Mouse (Mus musculus) kidney, adult 2 months (tissue): ENCODE results near the gene Mrgprb2. TPM values are rescaled to one million over a fixed set of nuclear protein-coding genes. Genes with fewer than 3 reads are reported as not detected.

Experiments
- DNase-seq: peaks from one replicate; pipeline ENCODE4 v3.0.0; 2021
- H3K27ac ChIP-seq: fragments of 200-500 bp; 2 replicates; pipeline ENCODE4 v1.5.1; 2012; ENCODE audit warnings: low read depth, low read length, control low read depth, inconsistent platforms; ENCODE audit not compliant: insufficient read depth
- H3K27me3 ChIP-seq: fragments of 200-500 bp; replicated peaks from 2 replicates; pipeline ENCODE4 v1.6.1; 2012; ENCODE audit warnings: mild to moderate bottlenecking, moderate library complexity, low read length, inconsistent platforms; ENCODE audit not compliant: control insufficient read depth, insufficient read depth
- H3K36me3 ChIP-seq: fragments of 200-500 bp; 2 replicates; pipeline ENCODE4 v1.6.1; 2012; ENCODE audit warnings: mild to moderate bottlenecking, moderate library complexity, low read length, inconsistent platforms; ENCODE audit not compliant: control insufficient read depth, insufficient read depth
- H3K4me1 ChIP-seq: fragments of 200-500 bp; 2 replicates; pipeline ENCODE4 v1.6.1; 2011; ENCODE audit warnings: low read length; ENCODE audit not compliant: control insufficient read depth, insufficient read depth
- H3K4me3 ChIP-seq: fragments of 200-500 bp; 2 replicates; pipeline ENCODE4 v1.5.1; 2011; ENCODE audit warnings: mild to moderate bottlenecking, low read depth, low read length, control low read depth; ENCODE audit not compliant: insufficient read depth
- CTCF ChIP-seq: fragments of 200-500 bp; conservative IDR thresholded peaks from 2 replicates; pipeline ENCODE4 v1.5.1; 2011; ENCODE audit warnings: low read depth, mild to moderate bottlenecking, control low read depth, low read length, moderate library complexity, mixed read lengths; ENCODE audit not compliant: insufficient read depth, insufficient read length
- POLR2A ChIP-seq: fragments of 200-500 bp; IDR thresholded peaks from one replicate; pipeline ENCODE4 v1.6.1; 2011; ENCODE audit warnings: low read depth, low read length, control low read depth
- polyA plus RNA-seq: library from polyadenylated mRNA; depleted of rRNA; stranded (reverse); fragments of >200 nt; gene quantifications from 2 replicates; pipeline ENCODE4 v1.2.3, GENCODE M21; 2012; rRNA removed

Gene Mrgprb2
- polyA plus RNA-seq, result 0.06 TPM in 1 of 2 replicates, not detected in the other

DNA sequence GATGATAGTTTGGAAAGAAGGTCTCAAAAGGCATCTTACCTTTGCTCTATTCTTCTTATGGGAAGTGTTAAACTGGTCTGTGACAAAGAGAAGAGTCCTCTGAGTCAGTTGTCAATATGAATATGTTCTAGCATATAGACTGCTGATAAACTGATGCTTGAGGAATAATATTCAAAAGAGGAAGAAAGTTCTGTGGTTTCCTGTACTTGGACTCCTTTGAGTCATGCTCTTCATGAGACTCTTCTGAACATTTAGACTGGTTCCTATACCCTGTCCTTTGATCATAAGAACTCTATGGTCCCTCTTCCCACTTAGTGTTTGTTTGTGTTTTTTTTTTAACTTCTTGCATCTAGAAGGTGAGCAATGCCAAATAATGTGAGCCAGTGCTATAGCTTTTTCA lies at the start of gene Mrgprb2:
Gene Mrgprb2, minus strand, starts transcription at position 101 of the 400 bp plus-strand sequence.
- TF ChIP-seq CTCF (no peak), POLR2A (no peak)
- no peak for DNase-seq
- no peak within 1 kb of the TSS for H3K27ac ChIP-seq
- H3K36me3 ChIP-seq, result no peaks in the 10 kb centered on the region
- H3K4me3 ChIP-seq, result no peak within 1 kb of the TSS
- no peaks in the 10 kb centered on the region for H3K4me1 ChIP-seq
- H3K27me3 ChIP-seq, result no peaks in the 10 kb centered on the region

Other genes with a start within 250 kb of the Mrgprb2 start
- gene Mrgprb8, start 169.6 kb downstream of the Mrgprb2 start, polyA plus RNA-seq, result not detected in 2 replicates
- gene Mrgprb1, start 101.7 kb downstream of the Mrgprb2 start, polyA plus RNA-seq, result 0.01 and 0.02 TPM in 2 replicates
- gene Mrgprx2, start 58.8 kb downstream of the Mrgprb2 start, polyA plus RNA-seq, result 0.02 TPM in 1 of 2 replicates, not detected in the other
- gene Mrgprb3, start 85.7 kb upstream of the Mrgprb2 start, polyA plus RNA-seq, result not detected in 2 replicates
- gene Zdhhc13, start 230.9 kb upstream of the Mrgprb2 start, polyA plus RNA-seq, result 7.8 and 9.6 TPM in 2 replicates